Mouse (Mus musculus): ENCODE data around the gene Cers5. TPM values are rescaled to one million over a fixed set of nuclear protein-coding genes. Genes with fewer than 3 reads are reported as not detected.
"Not testable (repeated sequence)": the region's sequence is repeated elsewhere in the genome, so short reads cannot be mapped to it uniquely, and the experiment has no call there.

Gene Cers5
- 53.9 and 55.4 TPM in 2 replicates for polyA plus RNA-seq (2016; fragmentation: Nextera tagmentation; extraction: Ambion mirVana)

DNA sequence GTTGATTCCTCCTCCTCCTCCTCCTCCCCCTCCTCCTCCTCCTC, at the start of gene Cers5:
Gene Cers5, minus strand, starts transcription at position 5 of the 44 bp plus-strand sequence.
- not testable (repeated sequence) for ATAC-seq (ENCODE audit: insufficient number of reproducible peaks, low FRiP score); H3K9me3 ChIP-seq (replicated peaks); H3K27me3 ChIP-seq (replicated peaks); H3K36me3 ChIP-seq
- H3K4me1 ChIP-seq (replicated peaks), result peaks cover 22% of the 10 kb centered on the region
- peak within 1 kb of the TSS; percentile 72 for H3K27ac ChIP-seq (ENCODE audit: poor library complexity, severe bottlenecking)
- H3K9ac ChIP-seq, result peak within 1 kb of the TSS; percentile 85
- peak within 1 kb of the TSS; percentile 77 for H3K4me3 ChIP-seq
- peak within 1 kb of the TSS; percentile 76 for H3K4me2 ChIP-seq

DNA sequence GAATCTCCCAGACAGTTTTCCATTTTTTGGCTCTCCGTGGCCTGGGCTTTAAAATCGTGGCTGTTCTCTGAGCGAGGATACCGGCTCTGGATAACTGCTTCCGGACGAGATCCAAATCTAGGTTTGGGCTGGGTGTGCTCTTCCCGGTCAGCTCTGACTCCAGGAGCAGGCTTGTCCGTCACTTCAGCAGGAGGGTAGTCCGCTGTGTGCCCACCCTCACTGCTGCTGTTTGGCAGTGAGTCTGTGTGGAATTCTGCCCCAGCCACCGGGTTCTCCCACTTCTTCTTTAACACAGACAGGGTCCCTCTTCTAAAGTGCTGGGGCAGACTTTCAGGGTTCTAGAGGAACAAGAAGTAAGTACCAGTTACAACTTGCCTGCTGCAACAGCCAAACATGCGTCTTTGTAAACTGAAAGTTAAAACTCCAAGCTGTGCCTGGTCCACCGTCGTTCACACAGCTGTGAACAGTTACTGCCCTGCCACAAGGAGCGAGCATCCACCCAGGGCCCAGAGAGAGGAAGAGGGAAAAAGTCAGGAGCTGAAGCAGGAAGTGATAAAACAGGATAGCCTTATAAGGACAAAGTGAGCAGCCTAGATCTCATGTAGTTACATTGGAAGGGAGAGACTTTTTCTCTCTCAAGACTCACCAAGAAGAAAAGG, 47.1 kb upstream of the Cers5 start:
- Histone ChIP-seq H3K4me1 (replicated peaks) (peaks cover 24% of the 10 kb centered on the region), H3K4me3 (peak overlapping the region; percentile 67), H3K9me3 (replicated peaks) (no peaks in the 10 kb centered on the region; the same call in 1 of the 2 replicates), H3K9ac (peak overlapping the region; percentile 85), H3K27ac (ENCODE audit: poor library complexity, severe bottlenecking) (peak overlapping the region; percentile 92), H3K4me2 (peak overlapping the region; percentile 85), H3K36me3 (peaks cover 19% of the 10 kb centered on the region), H3K27me3 (replicated peaks) (no peaks in the 10 kb centered on the region)
- WGBS, result 8% methylated on average over 14 of the region's 14 CpGs
- ATAC-seq (ENCODE audit: insufficient number of reproducible peaks, low FRiP score), result peak; percentile 75

- H3K9me3 ChIP-seq (replicated peaks), result no peaks in the 10 kb centered on the region; the same call in 1 of the 2 replicates
- H3K4me3 ChIP-seq, result peak overlapping the region; percentile 67
- H3K4me2 ChIP-seq, result peak overlapping the region; percentile 85
- WGBS, result 12% methylated on average over 6 of the region's 6 CpGs
- H3K4me1 ChIP-seq (replicated peaks), result peaks cover 24% of the 10 kb centered on the region
- H3K36me3 ChIP-seq, result peaks cover 23% of the 10 kb centered on the region
- no peak for ATAC-seq (ENCODE audit: insufficient number of reproducible peaks, low FRiP score)
- H3K27me3 ChIP-seq (replicated peaks), result no peaks in the 10 kb centered on the region
- peak overlapping the region; percentile 85 for H3K9ac ChIP-seq
- H3K27ac ChIP-seq (ENCODE audit: poor library complexity, severe bottlenecking), result peak overlapping the region; percentile 92
These were observed 46.4 kb upstream of the Cers5 start for GRCm38 (mm10) chr15:99819109-99819440.

DNA sequence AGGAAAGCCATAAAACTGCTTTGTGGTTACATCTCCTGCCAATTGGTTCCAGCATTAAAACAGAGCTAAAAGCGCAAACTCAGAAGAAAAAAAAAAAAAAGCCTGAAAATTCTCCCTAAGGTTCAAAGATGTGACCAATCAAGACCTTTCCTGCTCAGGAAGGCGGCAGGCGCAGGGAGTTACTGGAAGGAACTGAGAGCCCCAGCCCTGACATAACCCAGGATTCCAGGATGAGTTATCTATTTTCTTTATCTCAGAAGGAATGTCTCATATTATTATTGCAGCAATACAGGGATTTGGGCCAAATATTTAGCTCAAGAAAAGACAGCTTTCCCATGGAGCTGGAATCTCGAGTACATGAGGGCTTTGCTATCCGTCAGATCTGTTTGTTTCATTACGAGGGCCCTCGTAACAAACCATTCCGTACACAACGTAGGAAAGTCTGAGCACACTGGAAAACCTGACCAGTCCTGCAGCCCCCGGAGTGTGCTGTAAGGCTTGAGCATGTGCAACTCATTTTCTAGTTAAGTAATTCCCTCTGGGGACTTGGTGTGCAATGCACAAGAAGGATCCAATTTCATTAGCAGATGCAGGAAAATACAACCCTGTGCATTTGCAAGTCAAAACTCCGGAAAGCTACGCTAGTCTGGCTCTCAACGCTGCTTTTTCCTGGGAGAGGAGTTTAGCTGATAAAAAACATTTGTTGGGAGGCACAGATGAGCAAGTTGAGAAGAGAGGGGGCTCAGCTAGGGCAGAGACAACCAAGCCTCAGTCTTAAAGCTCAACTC, 45.8 kb upstream of the Cers5 start:
- no peaks in the 10 kb centered on the region for H3K27me3 ChIP-seq (replicated peaks)
- H3K36me3 ChIP-seq, result peaks cover 26% of the 10 kb centered on the region
- H3K9ac ChIP-seq, result peak overlapping the region; percentile 85
- peak; percentile 57; the same call in 1 of the 2 replicates for ATAC-seq (ENCODE audit: insufficient number of reproducible peaks, low FRiP score)
- H3K4me2 ChIP-seq, result peak overlapping the region; percentile 85
- peak overlapping the region; percentile 92 for H3K27ac ChIP-seq (ENCODE audit: poor library complexity, severe bottlenecking)
- peaks cover 22% of the 10 kb centered on the region for H3K4me1 ChIP-seq (replicated peaks)
- WGBS, result 10% methylated on average over 13 of the region's 13 CpGs
- no peaks in the 10 kb centered on the region; the same call in 1 of the 2 replicates for H3K9me3 ChIP-seq (replicated peaks)
- peak overlapping the region; percentile 67 for H3K4me3 ChIP-seq

GRCm38 (mm10) chr15:99817343-99818235, 44.9 kb upstream of the Cers5 start:
- peaks cover 17% of the 10 kb centered on the region for H3K4me1 ChIP-seq (replicated peaks)
- ATAC-seq (ENCODE audit: insufficient number of reproducible peaks, low FRiP score), result no peak

DNA sequence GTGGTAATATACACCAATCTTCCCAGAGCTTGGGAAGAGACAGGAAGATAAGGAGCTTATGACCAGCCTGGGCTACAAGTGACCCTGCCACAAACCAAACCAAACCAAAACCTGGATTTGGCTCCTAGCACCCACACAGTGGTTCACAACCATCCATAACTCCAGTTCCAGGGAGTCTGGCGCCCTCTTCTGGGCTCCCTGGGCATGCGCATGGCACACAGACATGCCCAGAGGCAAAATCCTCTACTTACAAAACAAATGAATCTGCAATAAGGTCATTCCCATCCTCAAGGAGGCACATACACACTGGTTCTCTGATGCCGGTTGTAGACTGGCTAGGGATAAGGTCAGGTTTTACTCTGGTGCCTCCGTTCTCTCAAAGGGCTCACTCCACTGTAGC, 43.3 kb upstream of the Cers5 start:
- no peak overlapping the region for H3K27ac ChIP-seq (ENCODE audit: poor library complexity, severe bottlenecking)
- H3K4me3 ChIP-seq, result no peak overlapping the region
- H3K4me2 ChIP-seq, result no peak overlapping the region
- no peak overlapping the region for H3K9ac ChIP-seq
- peaks cover 24% of the 10 kb centered on the region for H3K4me1 ChIP-seq (replicated peaks)
- ATAC-seq (ENCODE audit: insufficient number of reproducible peaks, low FRiP score), result no peak
- peaks cover 26% of the 10 kb centered on the region for H3K36me3 ChIP-seq
- no peaks in the 10 kb centered on the region; the same call in 1 of the 2 replicates for H3K9me3 ChIP-seq (replicated peaks)
- no peaks in the 10 kb centered on the region for H3K27me3 ChIP-seq (replicated peaks)
- WGBS, result 91% methylated on average over 4 of the region's 4 CpGs

More at GRCm38 (mm10) chr15:99817343-99818235, 44.9 kb upstream of the Cers5 start:
- Histone ChIP-seq H3K4me3 (peak overlapping the region; percentile 67), H3K27me3 (replicated peaks) (no peaks in the 10 kb centered on the region), H3K4me2 (peak overlapping the region; percentile 65), H3K9ac (peak overlapping the region; percentile 66), H3K9me3 (replicated peaks) (no peaks in the 10 kb centered on the region; the same call in 1 of the 2 replicates), H3K36me3 (peaks cover 26% of the 10 kb centered on the region), H3K27ac (ENCODE audit: poor library complexity, severe bottlenecking) (peak overlapping the region; percentile 92)
- WGBS, result 25% methylated on average over 8 of the region's 8 CpGs

DNA sequence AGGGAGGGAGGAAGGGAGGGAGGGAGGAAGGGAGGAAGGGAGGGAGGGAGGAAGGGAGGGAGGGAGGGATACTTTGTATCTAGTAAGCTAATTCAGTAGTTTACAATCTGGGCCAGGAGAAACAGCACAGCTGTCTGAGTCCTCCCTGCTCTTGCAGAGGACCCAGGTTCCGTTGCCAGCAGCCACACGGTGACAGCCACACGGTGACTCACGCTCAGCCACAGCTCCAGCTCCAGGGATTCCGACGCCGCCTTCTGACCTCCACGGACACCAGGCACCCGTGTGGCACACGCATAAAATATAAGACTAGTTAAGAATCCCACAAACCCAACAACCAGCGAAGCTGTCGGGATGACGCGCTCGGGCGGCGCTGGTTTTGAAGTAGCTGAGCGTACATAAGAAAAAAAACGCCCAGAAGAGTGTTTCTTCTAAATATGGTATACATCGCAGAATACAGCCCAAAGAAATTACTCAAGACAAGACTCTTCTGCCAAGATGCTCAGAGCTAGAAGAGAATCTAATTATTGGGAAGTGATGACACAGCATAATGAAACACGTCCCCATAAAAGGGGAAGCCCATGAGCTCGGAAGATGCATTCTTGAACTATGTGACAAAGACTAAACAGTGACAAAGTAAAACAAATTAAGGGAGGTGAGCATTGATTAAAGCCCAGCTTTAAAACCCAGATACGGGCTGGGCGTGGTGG, 42.0 kb upstream of the Cers5 start:
- no peak for ATAC-seq (ENCODE audit: insufficient number of reproducible peaks, low FRiP score)
- Histone ChIP-seq H3K9ac (no peak overlapping the region), H3K27ac (ENCODE audit: poor library complexity, severe bottlenecking) (no peak overlapping the region), H3K4me1 (replicated peaks) (peaks cover 17% of the 10 kb centered on the region), H3K4me3 (no peak overlapping the region), H3K9me3 (replicated peaks) (no peaks in the 10 kb centered on the region; the same call in 1 of the 2 replicates), H3K4me2 (no peak overlapping the region), H3K36me3 (peaks cover 26% of the 10 kb centered on the region), H3K27me3 (replicated peaks) (no peaks in the 10 kb centered on the region)
- 90% methylated on average over 24 of the region's 24 CpGs for WGBS

DNA sequence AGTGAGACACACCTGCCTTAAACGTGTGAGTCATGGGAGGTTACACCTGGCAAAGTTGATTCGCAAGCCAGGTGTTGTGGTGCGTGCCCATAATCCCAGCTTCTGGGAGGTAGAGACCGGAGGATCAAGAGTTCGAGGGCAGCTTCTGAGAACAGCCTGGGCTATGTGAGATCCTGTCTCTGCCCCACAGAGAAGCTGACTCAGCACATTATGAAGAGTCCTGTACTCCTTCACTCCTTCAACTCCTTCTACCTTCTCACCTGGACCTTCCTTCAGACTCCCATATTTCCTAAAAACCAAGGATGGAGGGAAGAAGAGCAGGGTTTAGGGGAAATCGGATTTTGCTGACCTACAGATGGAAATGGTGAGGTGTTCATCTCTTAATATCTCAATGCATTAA, 41.0 kb upstream of the Cers5 start:
- 92% methylated on average over 6 of the region's 6 CpGs for WGBS
- no peak overlapping the region for H3K4me2 ChIP-seq

GRCm38 (mm10) chr15:99812097-99812496, 39.4 kb upstream of the Cers5 start:
- no peaks in the 10 kb centered on the region; the same call in 1 of the 2 replicates for H3K9me3 ChIP-seq (replicated peaks)
- no peak overlapping the region for H3K4me2 ChIP-seq
- H3K4me1 ChIP-seq (replicated peaks), result peaks cover 18% of the 10 kb centered on the region
- no peak overlapping the region for H3K9ac ChIP-seq
- no peak for ATAC-seq (ENCODE audit: insufficient number of reproducible peaks, low FRiP score)
- 70% methylated on average over 7 of the region's 7 CpGs for WGBS
- peaks cover 28% of the 10 kb centered on the region for H3K36me3 ChIP-seq
- H3K4me3 ChIP-seq, result no peak overlapping the region
- no peak overlapping the region for H3K27ac ChIP-seq (ENCODE audit: poor library complexity, severe bottlenecking)
- no peaks in the 10 kb centered on the region for H3K27me3 ChIP-seq (replicated peaks)

More for the DNA sequence above, 41.0 kb upstream of the Cers5 start:
- Histone ChIP-seq H3K4me1 (replicated peaks) (peaks cover 17% of the 10 kb centered on the region), H3K27me3 (replicated peaks) (no peaks in the 10 kb centered on the region), H3K9me3 (replicated peaks) (no peaks in the 10 kb centered on the region; the same call in 1 of the 2 replicates), H3K9ac (no peak overlapping the region), H3K4me3 (no peak overlapping the region), H3K27ac (ENCODE audit: poor library complexity, severe bottlenecking) (no peak overlapping the region), H3K36me3 (peaks cover 26% of the 10 kb centered on the region)
- ATAC-seq (ENCODE audit: insufficient number of reproducible peaks, low FRiP score), result no peak

- H3K36me3 ChIP-seq, result peaks cover 24% of the 10 kb centered on the region
- H3K9me3 ChIP-seq (replicated peaks), result no peaks in the 10 kb centered on the region
- H3K4me3 ChIP-seq, result no peak overlapping the region
- H3K4me2 ChIP-seq, result no peak overlapping the region
- ATAC-seq (ENCODE audit: insufficient number of reproducible peaks, low FRiP score), result no peak
- 51% methylated on average over 21 of the region's 21 CpGs for WGBS
- H3K27ac ChIP-seq (ENCODE audit: poor library complexity, severe bottlenecking), result no peak overlapping the region
- H3K9ac ChIP-seq, result no peak overlapping the region
- no peaks in the 10 kb centered on the region for H3K27me3 ChIP-seq (replicated peaks)
- peaks cover 23% of the 10 kb centered on the region for H3K4me1 ChIP-seq (replicated peaks)
These were observed 35.4 kb upstream of the Cers5 start for GRCm38 (mm10) chr15:99807776-99808735.
